Mouse (Mus musculus) right cerebral cortex, adult 18-20 months (tissue): ENCODE data around the gene Ptprf.
A peak's percentile ranks its signal among the peaks of the same experiment; 100 is the strongest.

Experiments used
- DNase-seq: peaks from one replicate; pipeline ENCODE4 v3.0.0; 2022; ENCODE audit warnings: mixed read lengths

Ptprf gene

DNA sequence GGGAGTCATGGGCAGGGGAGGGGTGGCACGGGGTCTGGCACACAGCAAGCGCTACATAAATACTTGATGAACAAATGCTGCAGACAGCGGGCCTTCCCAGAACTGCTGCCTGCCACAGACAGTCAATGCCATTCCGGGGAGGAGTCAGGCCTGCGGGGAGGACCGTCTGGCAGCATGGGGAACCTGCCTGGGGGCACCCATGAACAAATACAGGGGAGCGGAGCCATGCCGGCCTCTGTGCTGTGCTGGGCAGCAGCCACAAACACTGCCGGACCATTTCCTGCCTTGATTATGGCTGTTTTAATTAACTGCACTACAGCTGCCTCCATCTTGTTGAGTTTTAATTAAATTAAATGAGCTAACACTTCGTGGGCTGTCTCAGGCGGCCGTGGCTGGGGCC, 35.0 kb downstream of the Ptprf start:
- no peak for DNase-seq

- no peak for DNase-seq
These were observed 36.3 kb downstream of the Ptprf start for GRCm38 (mm10) chr4:118254953-118255352.

DNA sequence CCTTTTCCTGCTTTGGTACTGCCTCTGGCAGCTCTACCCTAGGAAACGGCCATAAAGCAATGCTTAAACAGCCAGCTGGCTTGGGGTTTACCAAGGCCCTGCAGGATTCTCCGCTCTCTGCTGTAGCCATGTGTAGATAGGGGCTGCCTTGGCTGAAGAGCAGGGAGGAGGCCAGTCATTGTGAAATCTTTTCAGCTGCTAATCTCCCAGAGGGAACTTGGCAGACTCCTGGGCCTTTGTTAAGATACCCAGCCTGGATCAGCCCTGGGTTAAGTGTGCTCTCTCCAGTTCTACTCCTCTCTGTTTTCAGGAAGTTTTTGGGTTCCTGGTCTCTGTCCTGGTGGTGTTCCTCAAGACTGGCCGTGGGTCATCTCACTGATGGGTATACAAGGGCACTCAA, 43.9 kb downstream of the Ptprf start:
- DNase-seq, result no peak

- DNase-seq, result peak; percentile 85
These were observed 45.4 kb downstream of the Ptprf start for GRCm38 (mm10) chr4:118245847-118246246.

DNA sequence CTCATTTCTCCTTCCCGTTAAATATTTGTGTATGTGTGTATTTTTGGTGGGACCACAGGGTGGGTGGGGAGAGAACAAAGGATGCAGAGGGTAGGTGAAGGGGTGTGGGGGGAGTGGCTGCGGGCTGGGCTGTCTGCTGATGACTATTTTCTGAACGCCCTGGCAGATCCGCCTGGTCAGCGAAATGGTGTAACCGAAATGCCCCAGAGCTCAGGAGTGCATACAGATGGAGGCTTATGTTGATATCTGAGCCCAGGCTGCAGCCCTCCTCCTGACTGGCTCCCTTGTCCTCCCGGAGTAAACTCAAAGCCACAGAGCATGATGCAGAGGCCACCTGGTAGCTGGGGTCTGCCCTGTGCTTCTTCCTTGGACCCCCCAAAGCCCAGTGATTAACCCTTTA, 47.4 kb downstream of the Ptprf start:
- DNase-seq, result no peak

GRCm38 (mm10) chr4:118243298-118243697, 47.9 kb downstream of the Ptprf start:
- no peak for DNase-seq

DNA sequence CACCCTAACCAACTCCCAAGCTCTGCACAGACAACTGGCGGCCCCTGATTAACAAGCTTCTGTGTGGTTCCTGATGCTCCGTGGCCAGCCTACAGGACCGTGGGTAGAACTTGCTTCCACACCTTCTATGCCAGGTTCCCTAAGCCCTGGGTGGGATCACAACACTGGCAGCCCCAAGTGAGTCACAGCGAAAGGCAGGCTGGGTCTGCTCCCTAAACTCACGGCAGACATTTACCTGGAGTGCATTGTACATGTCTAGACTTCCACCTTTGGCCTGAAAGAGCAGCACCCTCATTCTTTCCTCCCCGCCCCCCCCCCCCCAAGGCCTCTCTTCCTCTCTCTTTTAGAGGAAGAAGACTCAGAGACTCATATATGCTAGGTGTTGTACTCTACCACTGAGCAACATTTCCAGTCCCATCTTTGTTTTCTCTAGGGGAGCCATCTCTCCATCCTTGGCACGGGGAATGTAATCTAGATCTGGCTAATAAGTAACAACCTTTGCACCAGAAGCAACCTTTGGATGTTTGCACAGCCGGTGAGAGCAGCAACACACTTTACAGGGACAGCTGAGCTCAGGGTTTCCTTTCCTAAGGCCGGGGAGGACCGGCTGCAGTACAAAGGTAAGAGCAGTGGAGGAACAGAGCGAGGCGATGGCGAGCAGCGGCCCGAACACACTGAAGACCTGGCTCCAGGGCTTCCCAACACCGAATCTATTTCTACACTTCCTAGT, 51.1 kb downstream of the Ptprf start:
- DNase-seq, result no peak

DNA sequence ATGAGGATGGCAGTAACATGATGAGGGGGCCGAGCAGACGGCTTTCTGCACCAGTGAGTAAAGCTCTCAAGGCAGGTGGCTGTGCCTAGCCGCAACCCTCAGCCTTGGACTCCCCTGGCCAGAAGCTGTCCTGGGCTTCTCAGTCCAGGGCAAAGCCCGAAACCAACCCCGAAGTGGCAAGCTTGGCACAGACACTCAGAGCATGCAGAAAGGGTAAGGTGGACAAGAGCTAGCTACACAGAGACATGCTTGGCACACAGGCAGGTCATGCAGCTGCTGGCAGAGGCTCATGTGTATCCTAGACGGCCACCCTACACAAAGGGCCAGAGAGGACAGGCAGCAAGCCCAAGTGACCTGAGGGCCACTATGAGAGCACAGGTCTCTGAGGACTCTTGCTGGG, 52.5 kb downstream of the Ptprf start:
- no peak for DNase-seq

- no peak for DNase-seq
These were observed 54.3 kb downstream of the Ptprf start for GRCm38 (mm10) chr4:118236871-118237270.

- no peak for DNase-seq
These were observed 56.4 kb downstream of the Ptprf start for GRCm38 (mm10) chr4:118234711-118235388.

- DNase-seq, result no peak
These were observed 57.3 kb downstream of the Ptprf start for GRCm38 (mm10) chr4:118233886-118234285.

DNA sequence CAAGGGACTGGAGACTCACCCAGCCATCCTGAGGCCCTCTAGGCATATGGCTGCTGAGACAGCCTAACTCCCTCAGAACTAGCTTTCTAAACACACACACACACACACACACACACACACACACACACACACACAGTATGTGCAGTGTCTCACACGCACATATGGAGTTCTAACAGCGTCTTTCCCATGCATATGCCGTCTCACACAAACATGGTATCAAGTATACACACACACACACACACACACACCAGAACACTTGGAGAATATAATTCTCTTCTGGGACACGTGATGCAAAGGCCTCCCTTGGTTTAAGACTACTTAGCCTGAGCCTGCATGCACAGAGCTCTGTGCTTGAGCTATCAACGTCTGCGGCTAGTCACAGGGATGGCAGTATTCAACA, 59.3 kb downstream of the Ptprf start:
- DNase-seq, result no peak

DNA sequence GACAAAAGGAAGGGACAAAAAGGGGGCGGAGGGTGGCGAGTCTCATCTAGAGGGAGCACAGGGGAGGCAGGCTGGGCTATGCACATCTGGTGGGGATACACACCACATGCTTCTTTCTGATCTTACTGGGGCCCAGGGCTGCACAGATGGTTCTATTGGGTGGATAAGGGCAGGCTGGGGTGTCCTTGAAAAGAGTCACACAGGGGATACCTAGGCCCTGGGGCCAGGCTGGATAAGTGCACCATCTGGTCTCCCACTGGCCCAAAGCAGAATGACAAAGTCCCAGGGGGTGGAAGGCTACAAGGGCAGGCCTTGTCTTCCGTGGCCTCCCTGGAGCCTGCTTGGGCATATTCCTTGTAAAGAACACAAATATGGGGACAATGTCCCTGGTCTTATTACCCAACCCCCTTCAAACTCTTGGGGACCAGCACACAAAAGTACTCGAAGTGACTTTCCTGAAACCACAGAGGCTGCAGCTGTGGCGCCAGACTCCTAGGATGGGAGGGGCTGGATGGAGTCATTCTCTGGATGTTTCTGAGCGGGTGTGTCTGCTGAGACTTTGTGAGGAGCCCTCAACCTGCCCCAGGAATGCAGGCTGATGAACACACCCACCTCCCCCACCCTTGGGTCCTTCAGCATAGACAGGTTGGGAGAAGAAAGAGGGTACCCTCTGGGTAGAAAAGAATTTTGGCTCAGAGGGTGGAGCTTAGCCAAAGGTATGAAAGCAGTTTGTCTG, 62.0 kb downstream of the Ptprf start:
- no peak for DNase-seq

- DNase-seq, result no peak
These were observed 63.8 kb downstream of the Ptprf start for GRCm38 (mm10) chr4:118227398-118227797.

GRCm38 (mm10) chr4:118221261-118221660, 69.9 kb downstream of the Ptprf start:
- no peak for DNase-seq

- no peak for DNase-seq
These were observed 70.4 kb downstream of the Ptprf start for GRCm38 (mm10) chr4:118220756-118221155.

DNA sequence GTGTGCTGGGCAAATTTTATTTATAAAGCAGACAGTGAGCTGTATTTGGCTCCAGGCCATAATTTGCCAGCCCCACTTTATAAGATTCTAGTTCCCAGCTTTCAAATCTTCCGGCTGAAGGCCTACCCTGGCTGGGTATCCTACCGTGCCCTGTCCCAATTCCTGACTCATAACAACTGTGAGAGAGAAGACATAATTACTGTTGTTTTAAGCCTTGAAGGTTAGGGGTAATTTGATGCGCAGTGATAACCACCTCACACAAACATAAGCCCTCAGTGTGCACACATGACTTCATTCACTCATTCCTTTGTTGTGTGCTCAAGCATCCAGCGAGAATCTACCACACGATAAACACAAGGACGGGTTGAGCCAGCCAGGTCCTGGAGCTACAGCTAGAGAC, 71.7 kb downstream of the Ptprf start:
- no peak for DNase-seq

- no peak for DNase-seq
These were observed 72.7 kb downstream of the Ptprf start for GRCm38 (mm10) chr4:118218521-118218920.

DNA sequence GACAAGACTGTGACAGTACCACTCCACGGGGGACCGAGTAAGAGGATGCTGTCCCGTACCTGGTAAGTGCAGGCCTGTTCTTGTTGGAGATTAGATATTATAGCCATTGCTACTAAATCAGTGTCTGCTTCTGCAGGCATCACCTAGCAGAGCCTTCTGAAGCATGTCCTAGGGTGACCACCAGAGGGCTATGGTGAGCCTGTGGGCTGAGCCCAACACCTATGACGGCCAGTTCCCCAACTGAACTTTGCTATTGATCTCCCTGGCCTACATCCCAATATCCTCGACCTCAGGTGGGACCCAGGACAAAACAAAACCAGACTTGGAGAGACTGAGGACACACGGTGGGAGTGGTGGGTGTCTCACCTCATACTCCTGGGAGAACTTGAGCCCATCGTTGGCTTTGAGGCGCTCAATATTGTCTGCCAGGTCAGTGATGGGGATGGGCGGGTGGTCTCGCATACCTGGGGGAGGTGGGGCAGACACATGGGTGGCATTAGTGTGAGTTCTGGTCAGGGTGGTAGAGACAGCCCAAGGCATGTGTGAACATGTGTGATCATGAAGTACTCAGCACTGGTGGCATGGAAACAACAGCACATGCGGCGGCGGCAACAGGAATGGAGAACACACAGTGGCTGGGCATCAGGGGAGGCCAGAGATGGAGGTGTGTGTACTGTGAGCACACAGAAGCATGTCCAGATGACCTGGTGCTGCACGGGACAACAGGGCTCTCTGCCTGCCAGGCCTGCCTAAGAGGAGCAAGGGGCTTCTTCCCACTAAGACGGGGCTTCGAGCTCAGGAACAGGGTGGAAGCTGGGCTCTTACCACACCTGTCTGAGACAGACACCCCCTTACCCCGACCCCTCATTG, 74.2 kb downstream of the Ptprf start:
- peak; percentile 59 for DNase-seq

DNA sequence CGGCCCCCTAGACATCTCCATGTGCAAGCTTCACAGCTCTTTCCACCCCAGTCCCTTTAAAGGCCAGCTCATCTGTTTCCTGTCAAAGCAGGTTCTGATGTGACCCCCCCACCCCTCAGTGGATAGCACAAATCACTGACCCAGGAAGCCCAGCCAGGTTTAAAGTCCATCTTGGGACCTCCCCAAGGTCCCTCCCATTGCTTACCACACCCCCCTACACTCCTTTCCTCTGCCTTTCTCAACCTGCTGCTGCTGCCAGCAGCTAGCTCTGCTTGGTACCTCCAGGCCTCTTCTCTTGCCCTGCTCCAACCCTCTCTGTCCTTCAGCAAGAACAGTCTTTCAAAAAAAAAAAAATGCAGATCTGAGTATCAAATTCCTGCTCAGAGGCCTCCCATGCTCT, 76.3 kb downstream of the Ptprf start:
- DNase-seq, result no peak

DNA sequence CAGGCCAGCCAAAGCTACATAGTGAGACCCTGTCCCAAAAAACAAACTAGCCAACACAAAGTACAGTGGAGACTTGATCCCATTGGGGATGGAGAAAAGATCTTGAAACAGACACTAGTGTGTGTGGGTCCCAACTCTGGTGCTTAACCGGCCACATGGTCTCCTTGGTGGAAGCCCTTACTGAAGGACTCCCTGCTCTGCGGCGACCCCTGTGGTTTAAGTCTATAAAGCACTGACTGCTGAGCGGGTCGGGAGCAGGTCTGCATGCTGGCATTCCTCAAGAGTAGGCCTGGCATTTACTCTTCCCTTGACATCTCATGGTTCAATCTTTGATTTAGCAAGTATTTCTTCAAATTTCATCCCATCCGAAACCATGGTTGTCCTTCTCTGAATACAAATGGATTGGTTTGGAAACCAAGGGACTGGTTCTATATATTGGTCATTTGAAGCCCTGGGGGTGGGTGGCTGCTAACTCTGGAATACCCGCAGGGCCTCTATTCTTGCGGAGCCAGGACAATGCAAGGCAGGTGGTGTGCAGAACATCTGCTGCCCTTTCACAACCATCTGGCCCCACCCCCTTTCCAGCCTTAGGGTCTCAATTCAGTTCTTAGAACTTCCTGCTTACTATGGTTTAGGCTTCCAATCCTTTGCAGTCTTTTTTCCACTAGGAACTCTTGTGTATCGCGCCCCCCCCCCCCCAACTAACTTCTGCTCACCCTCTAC, 84.1 kb downstream of the Ptprf start:
- no peak for DNase-seq

DNA sequence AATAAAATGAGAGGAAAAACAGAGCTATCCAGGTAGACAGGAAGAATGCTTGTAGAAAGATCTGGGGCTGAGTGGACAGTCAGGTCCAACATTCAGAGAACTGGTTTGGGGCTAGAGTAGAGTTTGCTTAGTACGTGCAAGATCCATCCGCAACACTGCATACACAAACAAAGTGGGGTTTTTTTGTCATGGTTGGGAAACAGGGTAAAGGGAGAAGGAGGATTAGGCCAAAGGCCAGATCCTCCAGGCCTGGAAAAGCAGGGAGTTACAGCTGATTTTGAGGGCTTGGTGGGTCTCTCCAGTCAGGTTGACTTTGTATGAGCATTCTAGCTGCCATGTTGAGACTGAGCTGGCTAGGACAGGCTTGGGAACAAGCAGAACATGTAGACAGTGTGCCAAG, 85.3 kb downstream of the Ptprf start:
- DNase-seq, result no peak
